Mouse (Mus musculus) MEL (cell line): Measurements from ENCODE around the gene Tnrc18.

Experiments used
- CTCF ChIP-seq, 3 experiments: IDR thresholded peaks in 2 of 3; conservative IDR thresholded peaks in 1 of 3; 2 replicates each; pipeline ENCODE4 v1.5.1; 2011 to 2012; ENCODE audit warnings: low read length in 3 of 3, low read depth in 2 of 3, mild to moderate bottlenecking in 2 of 3, improper control_type of control experiment in 1 of 3, inconsistent platforms in 1 of 3, mixed read lengths in 1 of 3, moderate library complexity in 1 of 3; ENCODE audit not compliant: control insufficient read depth in 1 of 3, insufficient read depth in 1 of 3, poor library complexity in 1 of 3, severe bottlenecking in 1 of 3
- EP300 ChIP-seq, 2 experiments: IDR thresholded peaks; 2 replicates each; pipeline ENCODE4 v1.6.1; 2011; ENCODE audit warnings: improper control_type of control experiment in 2 of 2, low read length in 2 of 2, low read depth in 1 of 2, mild to moderate bottlenecking in 1 of 2
- HCFC1 ChIP-seq: IDR thresholded peaks from 2 replicates; pipeline ENCODE4 v1.6.1; 2012; ENCODE audit warnings: low read depth, mild to moderate bottlenecking, inconsistent platforms, low read length, improper control_type of control experiment, moderate library complexity
- KAT2A ChIP-seq: conservative IDR thresholded peaks from 2 replicates; pipeline ENCODE4 v1.6.1; 2012; ENCODE audit warnings: low read depth, low read length, improper control_type of control experiment, inconsistent platforms
- MAX ChIP-seq: IDR thresholded peaks from 2 replicates; pipeline ENCODE4 v1.6.1; 2011; ENCODE audit warnings: low read length, improper control_type of control experiment
- POLR2A ChIP-seq, 2 experiments: IDR thresholded peaks; 2 replicates each; pipeline ENCODE4 v1.6.1; 2011 to 2012; ENCODE audit warnings: low read length in 2 of 2, mild to moderate bottlenecking in 2 of 2, control low read depth in 1 of 2, improper control_type of control experiment in 1 of 2, low read depth in 1 of 2, moderate library complexity in 1 of 2; ENCODE audit not compliant: control insufficient read depth in 1 of 2, insufficient read depth in 1 of 2, poor library complexity in 1 of 2
- POLR2AphosphoS5 ChIP-seq: IDR thresholded peaks from 2 replicates; pipeline ENCODE4 v1.6.1; 2012; ENCODE audit warnings: low read depth, borderline replicate concordance, mild to moderate bottlenecking, inconsistent platforms, low read length, moderate library complexity, mixed read lengths
- RAD21 ChIP-seq: IDR thresholded peaks from 2 replicates; pipeline ENCODE4 v1.6.1; 2011; ENCODE audit warnings: mild to moderate bottlenecking, low read depth, low read length, improper control_type of control experiment
- TAL1 ChIP-seq: IDR thresholded peaks from 2 replicates; pipeline ENCODE4 v1.6.1; 2012; ENCODE audit warnings: mild to moderate bottlenecking, inconsistent platforms, low read length, moderate library complexity, mixed read lengths
- TCF12 ChIP-seq: IDR thresholded peaks from 2 replicates; pipeline ENCODE4 v1.6.1; 2014; ENCODE audit warnings: low read depth, mild to moderate bottlenecking, inconsistent platforms, low read length, improper control_type of control experiment, moderate library complexity
- USF2 ChIP-seq, 2 experiments: IDR thresholded peaks; 2 replicates each; pipeline ENCODE4 v1.6.1; 2011 to 2012; ENCODE audit warnings: improper control_type of control experiment in 2 of 2, low read length in 2 of 2, borderline replicate concordance in 1 of 2, inconsistent platforms in 1 of 2, low read depth in 1 of 2, mild to moderate bottlenecking in 1 of 2; ENCODE audit not compliant: insufficient read depth in 1 of 2
- ZC3H11A ChIP-seq: IDR thresholded peaks from 2 replicates; pipeline ENCODE4 v1.6.1; 2012; ENCODE audit warnings: low read depth, mild to moderate bottlenecking, inconsistent platforms, low read length, improper control_type of control experiment
- ZMIZ1 ChIP-seq: IDR thresholded peaks from 2 replicates; pipeline ENCODE4 v1.6.1; 2012; ENCODE audit warnings: low read depth, mild to moderate bottlenecking, inconsistent platforms, low read length, improper control_type of control experiment, moderate library complexity

- no peak for TF ChIP-seq RAD21
- TF ChIP-seq KAT2A, result no peak
- TF ChIP-seq EP300 (IDR thresholded peaks at IDR 0.05; ENCODE audit: low read depth in 1 of 2, low read length in 2 of 2), result no peak
- TF ChIP-seq CTCF (IDR thresholded peaks at IDR 0.05 in 2 of 3, conservative IDR thresholded peaks at IDR 0.05 in 1 of 3; ENCODE audit: control insufficient read depth in 1 of 3, insufficient read depth in 1 of 3, low read depth in 2 of 3, low read length in 3 of 3, poor library complexity in 1 of 3, severe bottlenecking in 1 of 3), result no peak
- no peak for TF ChIP-seq POLR2A (IDR thresholded peaks at IDR 0.05; ENCODE audit: control insufficient read depth in 1 of 2, insufficient read depth in 1 of 2, low read depth in 1 of 2, low read length in 2 of 2, poor library complexity in 1 of 2)
- TF ChIP-seq POLR2AphosphoS5, result no peak
- TF ChIP-seq TAL1, result no peak
- no peak for TF ChIP-seq HCFC1
- TF ChIP-seq USF2 (IDR thresholded peaks at IDR 0.05; ENCODE audit: borderline replicate concordance in 1 of 2, insufficient read depth in 1 of 2, low read depth in 1 of 2, low read length in 2 of 2), result no peak
- no peak for TF ChIP-seq ZC3H11A
- TF ChIP-seq MAX, result no peak
- no peak for TF ChIP-seq TCF12
- TF ChIP-seq ZMIZ1, result no peak
These were observed 2.2 kb upstream of the Tnrc18 start for GRCm38 (mm10) chr5:142819385-142820275.
